ENCODE assay signal across 21 mouse cellular contexts in genomic region chr8:122389357-122389756, GRCm38 (mm10). TPM values are rescaled to one million over a fixed set of nuclear protein-coding genes. Genes with fewer than 3 reads are reported as not detected.
DNase-seq lines count a peak whose midpoint lies in the region; ATAC-seq and TF ChIP-seq lines count a peak whose summit lies in the region.
"Had no signal": no experiment of that assay in that cellular context is flagged by ENCODE, and none has a peak within 500 bp of the region (broad histone marks: within the 10 kb centered on the region; RNA-seq: fewer than 3 reads in every experiment).

No protein-coding gene starts in this region.

- H3K4me3 ChIP-seq in layer of hippocampus, adult 2 months, result no peak overlapping the region
- no peak overlapping the region for H3K4me3 ChIP-seq in thymus, adult 2 months (ENCODE audit: control insufficient read depth, insufficient read depth, low read length)
- no peak overlapping the region for H3K4me3 ChIP-seq in MEL (ENCODE audit: control insufficient read depth in 1 of 2, insufficient read depth in 1 of 2, low read depth in 2 of 2, low read length in 2 of 2)
- H3K4me3 ChIP-seq in stomach, postnatal 0 days (ENCODE audit: low read depth, low read length), result no peak overlapping the region
- H3K4me3 ChIP-seq: heart, embryonic 12.5 days; limb, embryonic 13.5 days had no signal

- DNase-seq in layer of hippocampus, adult 2 months (ENCODE audit: low spot score in 2 of 2), result no peak
- no peak for DNase-seq in layer of hippocampus, adult 8-10 months (ENCODE audit: low spot score in 2 of 2)
- peak; percentile 7 for DNase-seq in thymus, adult 2 months
- DNase-seq in thymus, postnatal 25 days, result no peak
- DNase-seq in MEL (ENCODE audit: low read depth, low spot score), result peak; percentile 53
- DNase-seq in stomach, postnatal 0 days (ENCODE audit: low spot score), result no peak
- no peak for DNase-seq in frontal cortex, postnatal 14 days (ENCODE audit: low spot score in 2 of 2)
- DNase-seq: cerebellum, adult 18-20 months; embryo, embryonic 11 days; gastrocnemius, postnatal 36 days; kidney, adult 11 months; lung, postnatal 36 days; retina, postnatal 1 day; spleen, adult 18-20 months had no signal

- ATAC-seq in stomach, postnatal 0 days (ENCODE audit: low FRiP score, low TSS enrichment), result no peak

- H3K27ac ChIP-seq in layer of hippocampus, adult 2 months, result no peak overlapping the region
- H3K27ac ChIP-seq in thymus, adult 2 months (ENCODE audit: control insufficient read depth, insufficient read depth, low read length), result no peak overlapping the region
- H3K27ac ChIP-seq in MEL (ENCODE audit: control insufficient read depth, low read depth, low read length), result no peak overlapping the region
- H3K27ac ChIP-seq in stomach, postnatal 0 days (replicated peaks), result no peak overlapping the region
- H3K27ac ChIP-seq: limb, embryonic 13.5 days had no signal

- no peak overlapping the region for H3K4me2 ChIP-seq in stomach, postnatal 0 days (replicated peaks; ENCODE audit: low read depth)
- H3K4me2 ChIP-seq: heart, embryonic 12.5 days; limb, embryonic 13.5 days had no signal

- peaks cover 46% of the 10 kb centered on the region for H3K36me3 ChIP-seq in thymus, adult 2 months (ENCODE audit: control insufficient read depth, insufficient read depth, low read length)
- H3K36me3 ChIP-seq in MEL (ENCODE audit: control insufficient read depth in 1 of 2, insufficient read depth in 2 of 2, low read length in 2 of 2), result peaks cover 0 to 41% of the 10 kb centered on the region in 2 experiments; a peak in 2 of 4 replicates
- peaks cover 30% of the 10 kb centered on the region for H3K36me3 ChIP-seq in stomach, postnatal 0 days (ENCODE audit: control insufficient read depth, insufficient read depth, low read length)

- TF ChIP-seq CTCF in layer of hippocampus, adult 2 months (conservative IDR thresholded peaks at IDR 0.05), result peak; percentile 44
- no peak for TF ChIP-seq CTCF in thymus, adult 2 months (IDR thresholded peaks at IDR 0.05; ENCODE audit: borderline replicate concordance, control insufficient read depth, extremely low read depth, insufficient read depth, low read length, poor library complexity)
- TF ChIP-seq CTCF in MEL (IDR thresholded peaks at IDR 0.05 in 2 of 3, conservative IDR thresholded peaks at IDR 0.05 in 1 of 3; ENCODE audit: control insufficient read depth in 1 of 3, insufficient read depth in 1 of 3, low read depth in 2 of 3, low read length in 3 of 3, poor library complexity in 1 of 3, severe bottlenecking in 1 of 3), result peak; percentile 34 to 53 (median 49); a peak in 5 of 6 replicates
- TF ChIP-seq CTCF in stomach, postnatal 0 days (IDR thresholded peaks at IDR 0.05; ENCODE audit: low read depth), result peak; percentile 49

- no peaks in the 10 kb centered on the region for H3K9me3 ChIP-seq in MEL (replicated peaks; ENCODE audit: insufficient read depth, low read length)
- H3K9me3 ChIP-seq in stomach, postnatal 0 days (ENCODE audit: control insufficient read depth, low read length), result no peaks in the 10 kb centered on the region
- H3K9me3 ChIP-seq: limb, embryonic 13.5 days had no signal

- no peaks in the 10 kb centered on the region for H3K27me3 ChIP-seq in thymus, adult 2 months (ENCODE audit: control insufficient read depth, insufficient read depth, low read length)
- no peaks in the 10 kb centered on the region for H3K27me3 ChIP-seq in MEL (ENCODE audit: control insufficient read depth in 1 of 2, insufficient read depth in 2 of 2, low read length in 2 of 2)
- no peaks in the 10 kb centered on the region for H3K27me3 ChIP-seq in stomach, postnatal 0 days (ENCODE audit: control insufficient read depth, insufficient read depth, low read length)
- H3K27me3 ChIP-seq: heart, embryonic 12.5 days; limb, embryonic 13.5 days had no signal

- TF ChIP-seq POLR2A in thymus, adult 2 months (IDR thresholded peaks at IDR 0.05; ENCODE audit: control insufficient read depth, extremely low read depth, insufficient read depth, low read length, poor library complexity), result no peak
- TF ChIP-seq POLR2A in MEL (IDR thresholded peaks at IDR 0.05; ENCODE audit: control insufficient read depth in 1 of 2, insufficient read depth in 1 of 2, low read depth in 1 of 2, low read length in 2 of 2, poor library complexity in 1 of 2), result no peak

- H3K4me1 ChIP-seq in thymus, adult 2 months (replicated peaks; ENCODE audit: control insufficient read depth, insufficient read depth, low read length), result no peaks in the 10 kb centered on the region
- no peaks in the 10 kb centered on the region for H3K4me1 ChIP-seq in MEL (ENCODE audit: control insufficient read depth in 1 of 2, insufficient read depth in 2 of 2, low read length in 2 of 2)
- no peaks in the 10 kb centered on the region for H3K4me1 ChIP-seq in stomach, postnatal 0 days (replicated peaks; ENCODE audit: control insufficient read depth, insufficient read depth)
- H3K4me1 ChIP-seq: heart, embryonic 12.5 days; limb, embryonic 13.5 days had no signal

- no peak overlapping the region for H3K9ac ChIP-seq in MEL (ENCODE audit: control insufficient read depth, low read depth, low read length, poor library complexity, severe bottlenecking)
- H3K9ac ChIP-seq in stomach, postnatal 0 days (ENCODE audit: low read length), result no peak overlapping the region
- H3K9ac ChIP-seq: heart, embryonic 12.5 days; limb, embryonic 13.5 days had no signal

- H3K79me2 ChIP-seq in MEL (ENCODE audit: control insufficient read depth, insufficient read depth, low read length, poor library complexity), result peaks cover 1% of the 10 kb centered on the region

- TF ChIP-seq EP300 in MEL (IDR thresholded peaks at IDR 0.05; ENCODE audit: low read depth in 1 of 2, low read length in 2 of 2), result no peak
- no peak for TF ChIP-seq EP300 in stomach, postnatal 0 days (optimal IDR thresholded peaks at IDR 0.05)

- 94% methylated on average over 3 of the region's 3 CpGs for whole genome bisulfite sequencing in thymus, adult 2 months
- 84% methylated on average over 3 of the region's 3 CpGs for WGBS in stomach, postnatal 0 days

- TF ChIP-seq RAD21 in MEL (IDR thresholded peaks at IDR 0.05; ENCODE audit: low read depth, low read length), result peak; percentile 55

TF ChIP-seq in MEL, 35 proteins besides CTCF, POLR2A, EP300 and RAD21:
- no peak for TF ChIP-seq CHD2 (IDR thresholded peaks at IDR 0.05; ENCODE audit: low read length)
- TF ChIP-seq MYC (IDR thresholded peaks at IDR 0.05; ENCODE audit: low read depth, low read length), result 0 out of 2 replicates have a peak, but pooled peaks have one; percentile 41
- TF ChIP-seq SMC3 (IDR thresholded peaks at IDR 0.05; ENCODE audit: low read depth, low read length), result peak; percentile 51
- no peak for TF ChIP-seq BHLHE40 (IDR thresholded peaks at IDR 0.05; ENCODE audit: borderline replicate concordance, low read depth, low read length)
- peak; percentile 40; the same call in 1 of the 2 replicates for TF ChIP-seq ZC3H11A (IDR thresholded peaks at IDR 0.05; ENCODE audit: low read depth, low read length)
- TF ChIP-seq HCFC1 (IDR thresholded peaks at IDR 0.05; ENCODE audit: low read depth, low read length), result no peak

RNA-seq across cellular contexts. Expression of gene Zc3h18, which starts 12.9 kb away (rescaled TPM):
- total RNA-seq in layer of hippocampus, adult 2 months (2021), result 10 to 100 TPM; 39.2 to 40.2 TPM
- total RNA-seq in layer of hippocampus, adult 8-10 months (2022), result 10 to 100 TPM; 39.6 to 42.7 (median 40.9) TPM
- 66.3 and 69.8 TPM in 2 replicates for polyA plus RNA-seq in thymus, adult 2 months (2012; rRNA removed)
- total RNA-seq in MEL (2012; rRNA removed), result 84.3 and 98.5 TPM in 2 replicates
- polyA plus RNA-seq in MEL (2012; ENCODE audit: insufficient read depth in 1 of 2, insufficient read length in 2 of 2, low read depth in 1 of 2, low replicate concordance in 2 of 2, missing spikeins in 1 of 2), result 100 to 1,000 TPM in 1 of 2 experiments, 10 to 100 TPM in 1; 30.2 to 122 TPM
- polyA plus RNA-seq in stomach, postnatal 0 days (2015; fragmentation: Nextera tagmentation; extraction: Ambion mirVana), result 19.4 and 19.8 TPM in 2 replicates

RNA-seq across cellular contexts. Expression of gene Trhr2, which starts 28.8 kb away (rescaled TPM):
- under 1 TPM; 0.79 to 0.82 TPM for total RNA-seq in layer of hippocampus, adult 2 months (2021)
- total RNA-seq in layer of hippocampus, adult 8-10 months (2022), result 1 to 10 TPM in 3 of 4 experiments, under 1 TPM in 1; 0.31 to 1.8 (median 1.4) TPM
- 0.35 and 0.51 TPM in 2 replicates for polyA plus RNA-seq in thymus, adult 2 months (2012; rRNA removed)
- 0.12 TPM in 1 of 2 replicates, not detected in the other for total RNA-seq in MEL (2012; rRNA removed)
- polyA plus RNA-seq in MEL (2012; ENCODE audit: insufficient read depth in 1 of 2, insufficient read length in 2 of 2, low read depth in 1 of 2, low replicate concordance in 2 of 2, missing spikeins in 1 of 2), result under 1 TPM in 1 of 2 experiments, not detected in 1; 0.07 TPM
- not detected in 2 replicates for polyA plus RNA-seq in stomach, postnatal 0 days (2015; fragmentation: Nextera tagmentation; extraction: Ambion mirVana)
- total RNA-seq: adrenal gland, adult 18-20 months; gastrocnemius, postnatal 36 days; hematopoietic stem cell, adult 5-6 weeks had no signal
- polyA plus RNA-seq: heart, embryonic 12.5 days; large intestine, adult 2 months; neural tube, embryonic 14.5 days had no signal

RNA-seq across cellular contexts. Expression of gene Il17c, which starts 32.5 kb away (rescaled TPM):
- not detected for total RNA-seq in layer of hippocampus, adult 2 months (2021)
- total RNA-seq in layer of hippocampus, adult 8-10 months (2022), result not detected
- polyA plus RNA-seq in thymus, adult 2 months (2012; rRNA removed), result 0.47 and 1.4 TPM in 2 replicates
- not detected in 2 replicates for total RNA-seq in MEL (2012; rRNA removed)
- polyA plus RNA-seq in MEL (2012; ENCODE audit: insufficient read depth in 1 of 2, insufficient read length in 2 of 2, low read depth in 1 of 2, low replicate concordance in 2 of 2, missing spikeins in 1 of 2), result under 1 TPM in 1 of 2 experiments, not detected in 1; 0.43 TPM
- polyA plus RNA-seq in stomach, postnatal 0 days (2015; fragmentation: Nextera tagmentation; extraction: Ambion mirVana), result 0.15 and 0.32 TPM in 2 replicates
- total RNA-seq: adrenal gland, adult 18-20 months; gastrocnemius, postnatal 36 days; hematopoietic stem cell, adult 5-6 weeks; left cerebral cortex, adult 18-20 months had no signal
- polyA plus RNA-seq: heart, embryonic 12.5 days; limb, embryonic 13.5 days; neural tube, embryonic 14.5 days had no signal

RNA-seq across cellular contexts. Expression of gene Cyba, which starts 43.4 kb away (rescaled TPM):
- total RNA-seq in layer of hippocampus, adult 2 months (2021), result 10 to 100 TPM in 1 of 2 experiments, 1 to 10 TPM in 1; 10.0 to 10.7 TPM
- total RNA-seq in layer of hippocampus, adult 8-10 months (2022), result 10 to 100 TPM in 3 of 4 experiments, 1 to 10 TPM in 1; 7.4 to 54.9 (median 25.7) TPM
- 671 and 705 TPM in 2 replicates for polyA plus RNA-seq in thymus, adult 2 months (2012; rRNA removed)
- 299 and 344 TPM in 2 replicates for total RNA-seq in MEL (2012; rRNA removed)
- polyA plus RNA-seq in MEL (2012; ENCODE audit: insufficient read depth in 1 of 2, insufficient read length in 2 of 2, low read depth in 1 of 2, low replicate concordance in 2 of 2, missing spikeins in 1 of 2), result 100 to 1,000 TPM; 321 to 338 TPM
- polyA plus RNA-seq in stomach, postnatal 0 days (2015; fragmentation: Nextera tagmentation; extraction: Ambion mirVana), result 250 and 267 TPM in 2 replicates

RNA-seq across cellular contexts. Expression of gene Mvd, which starts 53.9 kb away (rescaled TPM):
- total RNA-seq in layer of hippocampus, adult 2 months (2021), result 10 to 100 TPM; 16.7 to 17.6 TPM
- total RNA-seq in layer of hippocampus, adult 8-10 months (2022), result 10 to 100 TPM; 19.0 to 36.1 (median 25.0) TPM
- polyA plus RNA-seq in thymus, adult 2 months (2012; rRNA removed), result 25.0 and 26.2 TPM in 2 replicates
- 20.6 and 20.8 TPM in 2 replicates for total RNA-seq in MEL (2012; rRNA removed)
- 10 to 100 TPM in 1 of 2 experiments, not detected in 1; 25.5 TPM for polyA plus RNA-seq in MEL (2012; ENCODE audit: insufficient read depth in 1 of 2, insufficient read length in 2 of 2, low read depth in 1 of 2, low replicate concordance in 2 of 2, missing spikeins in 1 of 2)
- polyA plus RNA-seq in stomach, postnatal 0 days (2015; fragmentation: Nextera tagmentation; extraction: Ambion mirVana), result 34.6 and 35.7 TPM in 2 replicates

Comparison
In these comparisons a context has a peak if more than half of its experiments do, and no peak if none do; other contexts are left out.
1. DNase-seq: peak in thymus, adult 2 months (single experiment) and MEL (single experiment); none in layer of hippocampus, adult 2 months (0 of 2), layer of hippocampus, adult 8-10 months (0 of 2), thymus, postnatal 25 days (single experiment), stomach, postnatal 0 days (single experiment) and frontal cortex, postnatal 14 days (0 of 2).